ENCODE assay signal across 21 mouse cellular contexts in genomic region chrX:164046736-164047135, GRCm38 (mm10). TPM values are rescaled to one million over a fixed set of nuclear protein-coding genes. Genes with fewer than 3 reads are reported as not detected.
"Had no signal": no experiment of that assay in that cellular context is flagged by ENCODE, and none has a peak within 500 bp of the region (broad histone marks: within the 10 kb centered on the region; RNA-seq: fewer than 3 reads in every experiment).

No protein-coding gene starts in this region.

- H3K4me3 ChIP-seq: lung, embryonic 15.5 days; midbrain, embryonic 13.5 days; midbrain, embryonic 15.5 days; neural tube, embryonic 12.5 days; stomach, embryonic 15.5 days had no signal

- H3K4me1 ChIP-seq: lung, embryonic 15.5 days; midbrain, embryonic 13.5 days; midbrain, embryonic 15.5 days; neural tube, embryonic 12.5 days; stomach, embryonic 15.5 days had no signal

- H3K36me3 ChIP-seq: lung, embryonic 15.5 days; midbrain, embryonic 13.5 days; midbrain, embryonic 15.5 days; neural tube, embryonic 12.5 days; stomach, embryonic 15.5 days had no signal

- DNase-seq: lung, adult 18-20 months; right cerebral cortex, postnatal 14 days; thymus, adult 18-20 months; thymus, postnatal 14 days; thymus, postnatal 36 days had no signal

- H3K27me3 ChIP-seq: lung, embryonic 15.5 days; midbrain, embryonic 15.5 days; neural tube, embryonic 12.5 days; stomach, embryonic 15.5 days had no signal

- H3K4me2 ChIP-seq: lung, embryonic 15.5 days; midbrain, embryonic 11.5 days; midbrain, embryonic 13.5 days; midbrain, embryonic 15.5 days; neural tube, embryonic 12.5 days; stomach, embryonic 15.5 days had no signal

- ATAC-seq: lung, postnatal 0 days; midbrain, embryonic 13.5 days; midbrain, embryonic 15.5 days had no signal

- H3K27ac ChIP-seq: liver, embryonic 14.5 days; lung, embryonic 15.5 days; macrophage; midbrain, embryonic 13.5 days; midbrain, embryonic 15.5 days; neural tube, embryonic 12.5 days; stomach, embryonic 15.5 days had no signal

- H3K9me3 ChIP-seq: lung, embryonic 15.5 days; midbrain, embryonic 13.5 days; midbrain, embryonic 15.5 days; neural tube, embryonic 12.5 days; stomach, embryonic 15.5 days had no signal

- H3K9ac ChIP-seq: liver, embryonic 14.5 days; lung, embryonic 15.5 days; midbrain, embryonic 13.5 days; midbrain, embryonic 15.5 days; neural tube, embryonic 12.5 days; stomach, embryonic 15.5 days had no signal

RNA-seq across cellular contexts. Expression of gene Cltrn, which starts 41.9 kb away (rescaled TPM):
- total RNA-seq: megakaryocyte, adult 5-6 weeks; megakaryocyte-erythroid progenitor cell, adult 5-6 weeks; midbrain, postnatal 0 days; monocyte, adult 5-6 weeks; neutrophil, adult 5-6 weeks had no signal
- polyA plus RNA-seq: lung, postnatal 0 days; macrophage; midbrain, embryonic 11.5 days; midbrain, embryonic 13.5 days; midbrain, embryonic 15.5 days; neural tube, embryonic 14.5 days; spleen, adult 2 months had no signal
